Mouse (Mus musculus) thymus, postnatal 14 days (tissue): Measurements from ENCODE around the gene Gm49368.
"Not testable (repeated sequence)": the region's sequence is repeated elsewhere in the genome, so short reads cannot be mapped to it uniquely, and the experiment has no call there.

Source experiments
- DNase-seq: peaks from one replicate; pipeline ENCODE4 v3.0.0; 2021

Gene Gm49368

GRCm38 (mm10) chr7:128132148-128132547 is 69.7 kb downstream of the Gm49368 start:
- DNase-seq, result peak; percentile 14

- DNase-seq, result peak; percentile 13
Observed at GRCm38 (mm10) chr7:128133596-128133995, 71.1 kb downstream of the Gm49368 start.

- no peak for DNase-seq
Observed at GRCm38 (mm10) chr7:128136927-128137326, 74.4 kb downstream of the Gm49368 start.

- no peak for DNase-seq
Observed at GRCm38 (mm10) chr7:128139611-128140010, 77.1 kb downstream of the Gm49368 start.

GRCm38 (mm10) chr7:128150970-128151369 is 88.5 kb downstream of the Gm49368 start:
- DNase-seq, result no peak

GRCm38 (mm10) chr7:128154076-128154475 is 91.6 kb downstream of the Gm49368 start, which contains the start of gene Itgad:
TSS of gene Itgad (plus strand) at chr7:128154376.
- DNase-seq, result no peak

- DNase-seq, result no peak
Observed at GRCm38 (mm10) chr7:128154924-128155323, 92.4 kb downstream of the Gm49368 start.

GRCm38 (mm10) chr7:128158688-128159354 is 96.3 kb downstream of the Gm49368 start:
- not testable (repeated sequence) for DNase-seq

GRCm38 (mm10) chr7:128164001-128164400 is 101.5 kb downstream of the Gm49368 start:
- DNase-seq, result no peak

GRCm38 (mm10) chr7:128166391-128166790 is 103.9 kb downstream of the Gm49368 start:
- no peak for DNase-seq

GRCm38 (mm10) chr7:128169996-128170395 is 107.5 kb downstream of the Gm49368 start:
- DNase-seq, result no peak
